Mouse (Mus musculus) midbrain, embryonic 10.5 days (tissue): ENCODE results near the gene Uaca. TPM values are rescaled to one million over a fixed set of nuclear protein-coding genes. Genes with fewer than 3 reads are reported as not detected.
A peak's percentile ranks its signal among the peaks of the same experiment; 100 is the strongest.

Experiments used
- DNase-seq: peaks from one replicate; pipeline ENCODE4 v3.0.0-alpha.2; 2017; ENCODE audit warnings: low spot score
- H3K27ac ChIP-seq: fragments of 300-500 bp; sonication (generic); replicated peaks from 2 replicates; pipeline ENCODE4 v1.5.1; 2016; ENCODE audit warnings: mild to moderate bottlenecking
- H3K27me3 ChIP-seq: fragments of 300-500 bp; sonication (generic); 2 replicates; pipeline ENCODE4 v1.6.1; 2016; ENCODE audit warnings: low read depth, mild to moderate bottlenecking; ENCODE audit not compliant: poor library complexity, severe bottlenecking
- H3K36me3 ChIP-seq: fragments of 300-500 bp; sonication (generic); 2 replicates; pipeline ENCODE4 v1.6.1; 2016; ENCODE audit warnings: mild to moderate bottlenecking, moderate library complexity
- H3K4me1 ChIP-seq: fragments of 300-500 bp; sonication (generic); 2 replicates; pipeline ENCODE4 v1.6.1; 2016
- H3K4me3 ChIP-seq: fragments of 300-500 bp; sonication (generic); 2 replicates; pipeline ENCODE4 v1.5.1; 2016; ENCODE audit warnings: mild to moderate bottlenecking, moderate library complexity
- H3K9me3 ChIP-seq: fragments of 300-500 bp; sonication (generic); replicated peaks from 2 replicates; pipeline ENCODE4 v1.6.1; 2016; ENCODE audit warnings: mild to moderate bottlenecking
- whole genome bisulfite sequencing: fragments of 180-500 bp; shearing (Covaris S2); methylation state at CpG from one replicate; pipeline ENCODE4 v1.1.7; 2016; 5-methylcytosine and 5-hydroxymethylcytosine counted together
- polyA plus RNA-seq: library from polyadenylated mRNA; unstranded; fragments of >200 nt; fragmentation: Nextera tagmentation; extraction: Ambion mirVana; gene quantifications from 2 replicates; pipeline ENCODE4 v1.2.1, GENCODE M21; 2016

The Uaca gene
- polyA plus RNA-seq, 1 experiment from 2014 or later, result 33.1 TPM

GRCm38 (mm10) chr9:60899201-60899600 lies 104.9 kb downstream of the Uaca start:
- Histone ChIP-seq H3K27me3 (peaks cover 29% of the 10 kb centered on the region), H3K36me3 (no peaks in the 10 kb centered on the region), H3K27ac (0 out of 2 replicates have a peak overlapping the region, but pooled peaks have one; percentile 14), H3K9me3 (no peaks in the 10 kb centered on the region), H3K4me1 (peaks cover 28% of the 10 kb centered on the region), H3K4me3 (no peak overlapping the region)
- DNase-seq, result no peak
- WGBS, result 57% methylated on average over 4 of the region's 4 CpGs

- H3K4me3 ChIP-seq, result no peak overlapping the region
- no peaks in the 10 kb centered on the region for H3K9me3 ChIP-seq
- peaks cover 28% of the 10 kb centered on the region for H3K4me1 ChIP-seq
- WGBS, result 77% methylated on average over 3 of the region's 3 CpGs
- no peak for DNase-seq
- peaks cover 21% of the 10 kb centered on the region for H3K27me3 ChIP-seq
- no peak overlapping the region for H3K27ac ChIP-seq
- no peaks in the 10 kb centered on the region for H3K36me3 ChIP-seq
These were observed 105.6 kb downstream of the Uaca start for GRCm38 (mm10) chr9:60899797-60900459.

GRCm38 (mm10) chr9:60912266-60912665 lies 117.9 kb downstream of the Uaca start:
- no peak for DNase-seq
- no peaks in the 10 kb centered on the region for H3K9me3 ChIP-seq
- H3K27me3 ChIP-seq, result no peaks in the 10 kb centered on the region
- no peaks in the 10 kb centered on the region for H3K36me3 ChIP-seq
- no peaks in the 10 kb centered on the region for H3K4me1 ChIP-seq
- no peak overlapping the region for H3K4me3 ChIP-seq
- H3K27ac ChIP-seq, result no peak overlapping the region
- WGBS, result 83% methylated on average over 1 of the region's 1 CpGs

- H3K27ac ChIP-seq, result no peak overlapping the region
- no peaks in the 10 kb centered on the region for H3K27me3 ChIP-seq
- H3K36me3 ChIP-seq, result no peaks in the 10 kb centered on the region
- 0 out of 2 replicates have a peak, but pooled peaks cover under 1% of the 10 kb centered on the region for H3K4me1 ChIP-seq
- DNase-seq, result no peak
- no peaks in the 10 kb centered on the region for H3K9me3 ChIP-seq
- WGBS, result 89% methylated on average over 3 of the region's 3 CpGs
- H3K4me3 ChIP-seq, result no peak overlapping the region
These were observed 119.3 kb downstream of the Uaca start for GRCm38 (mm10) chr9:60913626-60914025.

GRCm38 (mm10) chr9:60919936-60920672 lies 125.8 kb downstream of the Uaca start:
- no peak for DNase-seq
- Histone ChIP-seq H3K27me3 (no peaks in the 10 kb centered on the region), H3K4me3 (no peak overlapping the region), H3K36me3 (no peaks in the 10 kb centered on the region), H3K27ac (0 out of 2 replicates have a peak overlapping the region, but pooled peaks have one; percentile 49), H3K9me3 (no peaks in the 10 kb centered on the region), H3K4me1 (peaks cover 12% of the 10 kb centered on the region)
- 65% methylated on average over 8 of the region's 8 CpGs for WGBS

GRCm38 (mm10) chr9:60920673-60921062 lies 126.3 kb downstream of the Uaca start:
- H3K36me3 ChIP-seq, result no peaks in the 10 kb centered on the region
- H3K4me1 ChIP-seq, result peaks cover 12% of the 10 kb centered on the region
- 87% methylated on average over 10 of the region's 10 CpGs for WGBS
- H3K9me3 ChIP-seq, result no peaks in the 10 kb centered on the region
- no peaks in the 10 kb centered on the region; the same call in 1 of the 2 replicates for H3K27me3 ChIP-seq
- no peak for DNase-seq
- H3K27ac ChIP-seq, result peak overlapping the region; percentile 49; the same call in 1 of the 2 replicates
- H3K4me3 ChIP-seq, result no peak overlapping the region

GRCm38 (mm10) chr9:60921287-60921686 lies 126.9 kb downstream of the Uaca start:
- Histone ChIP-seq H3K27ac (no peak overlapping the region), H3K9me3 (no peaks in the 10 kb centered on the region), H3K27me3 (no peaks in the 10 kb centered on the region; the same call in 1 of the 2 replicates), H3K4me3 (no peak overlapping the region), H3K36me3 (no peaks in the 10 kb centered on the region), H3K4me1 (peaks cover 12% of the 10 kb centered on the region)
- WGBS, result 90% methylated on average over 4 of the region's 4 CpGs
- DNase-seq, result no peak

GRCm38 (mm10) chr9:60921831-60922230 lies 127.5 kb downstream of the Uaca start:
- H3K27me3 ChIP-seq, result no peaks in the 10 kb centered on the region; the same call in 1 of the 2 replicates
- H3K9me3 ChIP-seq, result no peaks in the 10 kb centered on the region
- H3K4me3 ChIP-seq, result no peak overlapping the region
- H3K27ac ChIP-seq, result no peak overlapping the region
- peaks cover 12% of the 10 kb centered on the region for H3K4me1 ChIP-seq
- DNase-seq, result no peak
- WGBS, result 89% methylated on average over 5 of the region's 5 CpGs
- H3K36me3 ChIP-seq, result no peaks in the 10 kb centered on the region

GRCm38 (mm10) chr9:60926301-60926700 lies 132.0 kb downstream of the Uaca start:
- Histone ChIP-seq H3K4me1 (peaks cover 3% of the 10 kb centered on the region; the same call in 1 of the 2 replicates), H3K4me3 (no peak overlapping the region), H3K36me3 (no peaks in the 10 kb centered on the region), H3K27ac (no peak overlapping the region), H3K9me3 (no peaks in the 10 kb centered on the region), H3K27me3 (no peaks in the 10 kb centered on the region; the same call in 1 of the 2 replicates)
- no peak for DNase-seq
- 85% methylated on average over 9 of the region's 9 CpGs for WGBS

GRCm38 (mm10) chr9:60929290-60929983 lies 135.1 kb downstream of the Uaca start:
- H3K27ac ChIP-seq, result no peak overlapping the region
- H3K4me1 ChIP-seq, result peaks cover 3% of the 10 kb centered on the region; the same call in 1 of the 2 replicates
- H3K27me3 ChIP-seq, result no peaks in the 10 kb centered on the region; the same call in 1 of the 2 replicates
- no peaks in the 10 kb centered on the region for H3K9me3 ChIP-seq
- no peak for DNase-seq
- H3K36me3 ChIP-seq, result no peaks in the 10 kb centered on the region
- H3K4me3 ChIP-seq, result no peak overlapping the region
- WGBS, result 84% methylated on average over 4 of the region's 4 CpGs
